Mouse (Mus musculus) embryonic fibroblast, embryonic 13.5 days (primary cell): ENCODE data around the gene Ctnnal1.

Source experiments
- CTCF ChIP-seq: IDR thresholded peaks from 2 replicates; pipeline ENCODE4 v1.5.1; 2011; ENCODE audit warnings: mild to moderate bottlenecking, control low read depth, low read length, moderate library complexity, borderline replicate concordance; ENCODE audit not compliant: insufficient read depth
- POLR2A ChIP-seq: IDR thresholded peaks from 2 replicates; pipeline ENCODE4 v1.6.1; 2011; ENCODE audit warnings: low read depth, mild to moderate bottlenecking, control low read depth, low read length, moderate library complexity

GRCm38 (mm10) chr4:56865003-56865511 lies at the start of gene Ctnnal1:
- TF ChIP-seq CTCF (no peak), POLR2A (peak; percentile 52)
